Mouse (Mus musculus) liver, postnatal 0 days (tissue): Measurements from ENCODE around the gene Ap1m2. TPM values are rescaled to one million over a fixed set of nuclear protein-coding genes. Genes with fewer than 3 reads are reported as not detected.
"Not testable (repeated sequence)": the region's sequence is repeated elsewhere in the genome, so short reads cannot be mapped to it uniquely, and the experiment has no call there.

Experiments
- ATAC-seq: fragments of 200-750 bp; cut with Nextera tagmentation; 2 replicates; pipeline ENCODE4 v1.8.0; 2017; ENCODE audit warnings: mild to moderate bottlenecking, moderate library complexity
- DNase-seq: peaks from one replicate; pipeline ENCODE4 v3.0.0-alpha.2; 2016
- H3K27ac ChIP-seq: fragments of 300-500 bp; sonication (generic); 2 replicates; pipeline ENCODE4 v1.5.1; 2014; ENCODE audit warnings: antibody characterized with exemption, moderate library complexity, mild to moderate bottlenecking, low read depth
- H3K27me3 ChIP-seq: fragments of 300-500 bp; sonication (generic); 2 replicates; pipeline ENCODE4 v1.6.1; 2014; ENCODE audit warnings: low read length, control low read depth, mixed read lengths; ENCODE audit not compliant: insufficient read depth
- H3K36me3 ChIP-seq: fragments of 300-500 bp; sonication (generic); replicated peaks from 2 replicates; pipeline ENCODE4 v1.6.1; 2014; ENCODE audit warnings: mild to moderate bottlenecking, control low read depth, low read length, moderate library complexity, mixed read lengths; ENCODE audit not compliant: insufficient read depth
- H3K4me1 ChIP-seq: fragments of 300-500 bp; sonication (generic); 2 replicates; pipeline ENCODE4 v1.6.1; 2014; ENCODE audit warnings: antibody characterized with exemption, mild to moderate bottlenecking, control low read depth; ENCODE audit not compliant: insufficient read depth
- H3K4me2 ChIP-seq: fragments of 300-500 bp; sonication (generic); 2 replicates; pipeline ENCODE4 v1.6.1; 2014; ENCODE audit warnings: low read depth, mild to moderate bottlenecking, low read length, moderate library complexity, mixed read lengths
- H3K4me3 ChIP-seq: fragments of 300-500 bp; sonication (generic); 2 replicates; pipeline ENCODE4 v1.5.1; 2014; ENCODE audit warnings: low read depth, low read length
- H3K9ac ChIP-seq: fragments of 300-500 bp; sonication (generic); replicated peaks from 2 replicates; pipeline ENCODE4 v1.6.1; 2014; ENCODE audit warnings: mild to moderate bottlenecking, moderate library complexity
- H3K9me3 ChIP-seq: fragments of 300-500 bp; sonication (generic); 2 replicates; pipeline ENCODE4 v1.6.1; 2016; ENCODE audit warnings: mild to moderate bottlenecking, control low read depth, low read length, mixed read lengths
- CTCF ChIP-seq: sonication (generic); IDR thresholded peaks from 2 replicates; pipeline ENCODE4 v1.5.1; 2016; ENCODE audit warnings: antibody characterized with exemption, low read depth
- EP300 ChIP-seq: IDR thresholded peaks from 2 replicates; pipeline ENCODE4 v1.6.1; 2016; ENCODE audit warnings: antibody characterized with exemption, low read depth, mild to moderate bottlenecking
- WGBS: fragments of 180-500 bp; shearing (Covaris S2); extraction: QIAGEN DNeasy Blood & Tissue Kit; methylation state at CpG from one replicate; pipeline ENCODE4 v1.1.7; 2014; ENCODE audit not compliant: insufficient replicate concordance; 5-methylcytosine and 5-hydroxymethylcytosine counted together
- polyA plus RNA-seq: library from polyadenylated mRNA; unstranded; fragments of >200 nt; fragmentation: Nextera tagmentation; extraction: Ambion mirVana; gene quantifications from 2 replicates; pipeline ENCODE4 v1.2.1, GENCODE M21; 2015

The Ap1m2 gene
- polyA plus RNA-seq, 1 experiment from 2014 or later, result 0.54 TPM

DNA sequence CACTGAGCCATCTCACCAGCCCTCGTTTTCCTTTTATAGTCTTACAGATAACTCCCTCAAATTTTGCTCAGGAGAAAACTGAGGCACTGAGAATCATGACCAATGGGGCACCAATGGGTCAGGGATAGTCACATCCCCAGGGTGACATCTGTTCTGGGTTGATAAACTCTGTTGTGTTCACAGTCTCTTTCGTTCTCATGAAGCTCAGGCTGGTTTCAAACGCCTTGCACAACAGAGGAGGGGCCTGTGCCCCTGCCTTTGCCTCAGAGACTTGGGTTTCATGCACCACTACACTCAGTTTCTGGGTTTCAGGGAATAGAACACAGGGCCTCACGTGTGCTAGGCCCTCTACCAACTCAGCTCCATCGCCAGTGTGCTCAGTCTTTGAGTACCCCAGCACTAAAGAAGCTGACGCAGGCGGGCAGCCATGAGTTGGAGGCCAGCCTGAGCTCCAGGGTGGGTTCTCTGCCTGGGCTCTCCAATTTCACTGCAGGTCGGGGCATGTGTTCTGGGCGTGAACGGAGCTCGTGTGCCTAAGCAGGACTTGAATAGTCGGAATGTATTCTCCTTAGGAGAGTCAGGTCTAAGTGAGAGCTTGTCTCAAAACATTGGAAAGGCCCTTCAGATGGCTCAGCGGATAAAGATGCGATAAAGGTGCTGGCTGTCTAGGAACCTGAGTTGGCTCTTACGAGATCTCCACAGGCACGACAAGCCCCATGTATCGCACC is 47.7 kb downstream of the Ap1m2 start:
- DNase-seq (no peak), ATAC-seq (peak; percentile 45)
- peak overlapping the region; percentile 72 for H3K4me2 ChIP-seq
- WGBS, result 22% methylated on average over 17 of the region's 17 CpGs
- TF ChIP-seq EP300 (peak; percentile 34; the same call in 1 of the 2 replicates), CTCF (no peak)
- H3K4me3 ChIP-seq, result peak overlapping the region; percentile 94
- peaks cover 36% of the 10 kb centered on the region for H3K4me1 ChIP-seq
- H3K9ac ChIP-seq, result peak overlapping the region; percentile 66
- no peaks in the 10 kb centered on the region for H3K27me3 ChIP-seq
- peak overlapping the region; percentile 97 for H3K27ac ChIP-seq
- no peaks in the 10 kb centered on the region for H3K9me3 ChIP-seq
- H3K36me3 ChIP-seq, result peaks cover 30% of the 10 kb centered on the region

DNA sequence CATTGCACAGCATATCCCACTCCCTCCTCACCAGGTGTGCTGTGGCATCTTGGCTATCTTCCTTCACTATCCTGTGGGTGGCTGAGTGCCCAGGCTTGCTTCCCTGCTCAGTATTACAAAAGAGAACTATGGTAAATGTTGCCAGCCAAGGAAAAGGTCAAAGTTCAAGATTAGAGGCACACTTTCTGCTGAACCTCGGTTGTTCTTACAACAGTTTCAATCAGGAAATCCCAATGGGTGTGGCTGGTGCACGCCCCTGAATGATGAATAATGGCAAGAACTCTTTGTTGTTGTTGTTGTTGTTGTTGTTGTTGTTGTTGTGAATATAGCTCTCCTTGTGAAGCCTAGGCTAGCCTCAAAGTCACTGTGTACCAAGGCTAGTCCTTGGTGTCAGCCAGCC is 50.3 kb downstream of the Ap1m2 start:
- TF ChIP-seq CTCF, result no peak
- TF ChIP-seq EP300, result no peak
- Histone ChIP-seq H3K4me2 (no peak overlapping the region), H3K36me3 (peaks cover 5% of the 10 kb centered on the region), H3K9ac (no peak overlapping the region), H3K9me3 (no peaks in the 10 kb centered on the region), H3K4me3 (no peak overlapping the region), H3K4me1 (peaks cover 34% of the 10 kb centered on the region), H3K27me3 (no peaks in the 10 kb centered on the region), H3K27ac (no peak overlapping the region)
- ATAC-seq (no peak), DNase-seq (no peak)
- 27% methylated on average over 2 of the region's 2 CpGs for WGBS

DNA sequence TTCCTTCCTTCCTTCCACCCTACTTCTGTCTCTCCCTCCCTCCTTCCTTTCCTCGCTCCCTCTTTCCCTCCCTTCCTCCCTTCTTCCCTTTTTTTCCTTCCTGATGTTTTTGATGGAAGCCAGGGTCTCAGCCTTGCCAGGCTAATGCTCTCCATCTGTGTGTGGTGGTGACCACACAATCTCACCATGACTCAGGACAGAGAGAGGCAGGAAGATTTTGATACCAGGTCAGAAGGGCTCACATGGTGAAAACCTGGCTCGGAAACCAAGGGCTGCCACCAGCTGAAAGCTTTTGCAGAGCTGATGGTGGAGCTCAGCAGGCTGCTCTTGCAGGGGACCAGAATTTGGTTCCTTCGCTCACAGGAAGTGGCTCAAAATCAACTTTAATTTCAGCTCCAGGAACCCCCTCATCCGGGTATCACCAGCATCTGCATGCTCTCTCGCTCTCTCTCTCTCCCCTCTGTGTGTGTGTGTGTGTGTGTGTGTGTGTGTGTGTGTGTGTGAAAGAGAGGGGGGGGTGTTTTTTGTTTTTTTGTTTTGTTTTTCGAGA is 51.6 kb downstream of the Ap1m2 start:
- no peaks in the 10 kb centered on the region for H3K27me3 ChIP-seq
- no peak overlapping the region for H3K9ac ChIP-seq
- ATAC-seq, result no peak
- no peak overlapping the region for H3K4me2 ChIP-seq
- TF ChIP-seq EP300, result no peak
- TF ChIP-seq CTCF, result no peak
- peaks cover 21% of the 10 kb centered on the region for H3K4me1 ChIP-seq
- 69% methylated on average over 6 of the region's 6 CpGs for WGBS
- H3K4me3 ChIP-seq, result no peak overlapping the region
- H3K9me3 ChIP-seq, result no peaks in the 10 kb centered on the region
- no peak overlapping the region for H3K27ac ChIP-seq
- no peaks in the 10 kb centered on the region for H3K36me3 ChIP-seq
- DNase-seq, result no peak

DNA sequence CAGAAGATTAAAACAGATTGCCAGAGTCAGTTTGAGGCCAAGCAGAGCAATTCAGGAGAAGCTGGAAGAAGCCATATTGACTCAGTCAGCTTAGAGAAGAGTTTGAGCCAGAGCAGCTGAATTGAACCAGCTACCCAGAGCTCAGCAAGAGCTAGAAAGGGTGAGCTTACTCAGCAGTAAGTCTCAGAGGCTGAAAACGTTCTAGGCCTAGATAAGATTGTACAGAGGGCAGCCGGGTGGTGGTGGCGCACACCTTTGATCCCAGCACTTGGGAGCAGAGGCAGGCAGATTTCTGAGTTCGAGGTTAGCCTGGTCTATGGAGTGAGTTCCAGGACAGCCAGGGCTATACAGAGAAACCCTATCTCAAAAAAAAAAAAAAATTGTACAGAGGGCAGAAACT is 55.8 kb downstream of the Ap1m2 start:
- WGBS, result 79% methylated on average over 4 of the region's 4 CpGs
- H3K27ac ChIP-seq, ATAC-seq, H3K4me3 ChIP-seq, H3K4me2 ChIP-seq, H3K36me3 ChIP-seq, H3K9ac ChIP-seq, H3K4me1 ChIP-seq, DNase-seq, H3K9me3 ChIP-seq, H3K27me3 ChIP-seq: not testable (repeated sequence)

DNA sequence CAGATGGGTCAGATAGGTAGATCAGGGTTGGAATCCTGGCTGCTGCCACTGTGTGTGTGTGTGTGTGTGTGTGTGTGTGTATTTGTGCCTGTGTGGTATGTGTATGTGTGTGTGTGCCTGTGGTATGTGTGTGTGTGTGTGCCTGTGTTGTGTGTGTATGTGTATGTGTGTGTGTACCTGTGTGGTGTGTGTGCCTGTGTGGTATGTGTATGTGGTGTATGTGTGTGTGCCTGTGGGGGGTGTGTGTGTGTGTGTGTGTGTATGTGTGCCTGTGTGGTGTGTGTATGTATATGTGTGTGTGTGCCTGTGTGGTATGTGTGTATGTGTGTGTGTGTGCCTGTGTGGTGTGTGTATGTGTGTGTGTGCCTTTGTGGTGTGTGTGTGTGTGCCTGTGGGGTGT is 57.4 kb downstream of the Ap1m2 start:
- TF ChIP-seq EP300 (no peak), CTCF (no peak)
- Histone ChIP-seq H3K4me3 (no peak overlapping the region), H3K27ac (no peak overlapping the region), H3K9me3 (no peaks in the 10 kb centered on the region), H3K36me3 (no peaks in the 10 kb centered on the region), H3K9ac (no peak overlapping the region), H3K27me3 (peaks cover 15% of the 10 kb centered on the region), H3K4me1 (peaks cover 2% of the 10 kb centered on the region), H3K4me2 (no peak overlapping the region)
- DNase-seq (no peak), ATAC-seq (no peak)

DNA sequence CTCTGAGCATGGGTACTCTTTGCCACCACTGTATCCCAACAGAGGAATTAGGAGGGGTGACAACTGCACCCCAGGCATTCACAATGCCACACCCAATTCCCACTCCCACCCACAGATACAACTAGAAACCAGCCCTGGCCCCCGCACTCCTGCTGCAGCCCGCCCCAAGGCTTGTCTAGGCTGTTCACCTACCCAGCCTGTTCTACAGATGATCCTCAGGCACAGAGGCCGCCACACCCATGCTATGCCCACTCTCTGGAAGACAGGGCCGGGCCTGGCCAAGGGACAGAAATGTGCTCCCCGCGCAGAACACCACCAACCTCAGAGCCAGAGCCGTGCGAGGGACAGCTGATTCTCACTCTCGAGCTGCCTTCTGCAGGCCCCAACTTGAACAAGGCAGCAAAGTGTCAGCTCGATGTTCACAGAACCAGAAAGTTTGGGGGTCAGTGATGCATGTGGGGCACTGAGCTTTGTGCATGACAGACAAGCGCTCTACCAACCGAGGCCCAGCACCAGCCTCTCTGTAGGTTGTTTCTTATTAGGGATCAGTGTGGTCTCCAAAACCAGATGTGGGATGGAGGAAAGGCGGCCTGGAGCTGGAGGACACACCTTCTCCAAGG is 60.9 kb downstream of the Ap1m2 start:
- Histone ChIP-seq H3K36me3 (no peaks in the 10 kb centered on the region), H3K4me2 (no peak overlapping the region), H3K27ac (no peak overlapping the region), H3K27me3 (peaks cover 44% of the 10 kb centered on the region), H3K4me1 (peaks cover 15% of the 10 kb centered on the region), H3K9me3 (no peaks in the 10 kb centered on the region), H3K4me3 (no peak overlapping the region), H3K9ac (no peak overlapping the region)
- 73% methylated on average over 13 of the region's 13 CpGs for WGBS
- TF ChIP-seq CTCF (no peak), EP300 (no peak)
- DNase-seq, result no peak
- no peak for ATAC-seq
